Mouse (Mus musculus): Measurements from ENCODE around the gene Il5. TPM values are rescaled to one million over a fixed set of nuclear protein-coding genes. Genes with fewer than 3 reads are reported as not detected.

Gene Il5
- polyA plus RNA-seq, 1 experiment from 2014 or later, result not detected

- Histone ChIP-seq H3K4me3 (ENCODE audit: low read depth, low read length) (peak overlapping the region; percentile 82), H3K4me2 (replicated peaks; ENCODE audit: low read depth, low read length) (peak overlapping the region; percentile 68), H3K27me3 (replicated peaks; ENCODE audit: insufficient read depth, low read length) (no peaks in the 10 kb centered on the region), H3K9me3 (ENCODE audit: low read length) (no peaks in the 10 kb centered on the region), H3K9ac (replicated peaks; ENCODE audit: low read depth) (peak overlapping the region; percentile 92; the same call in 1 of the 2 replicates), H3K36me3 (ENCODE audit: insufficient read depth, low read length) (peaks cover 22% of the 10 kb centered on the region), H3K27ac (ENCODE audit: low read length) (no peak overlapping the region), H3K4me1 (ENCODE audit: insufficient read depth, low read depth, low read length) (peaks cover 13% of the 10 kb centered on the region)
- TF ChIP-seq CTCF (IDR thresholded peaks at IDR 0.05) (no peak), EP300 (IDR thresholded peaks at IDR 0.05) (no peak)
- DNase-seq (ENCODE audit: low spot score) (no peak), ATAC-seq (no peak)
- 59% methylated on average over 11 of the region's 11 CpGs for WGBS
Measured at GRCm38 (mm10) chr11:53771001-53771744, 50.6 kb downstream of the Il5 start.

GRCm38 (mm10) chr11:53772536-53772935, 51.9 kb downstream of the Il5 start:
- peaks cover 13% of the 10 kb centered on the region for H3K4me1 ChIP-seq (ENCODE audit: insufficient read depth, low read depth, low read length)
- no peak overlapping the region for H3K4me3 ChIP-seq (ENCODE audit: low read depth, low read length)
- DNase-seq (ENCODE audit: low spot score) (no peak), ATAC-seq (no peak)
- peak overlapping the region; percentile 11; the same call in 1 of the 2 replicates for H3K4me2 ChIP-seq (replicated peaks; ENCODE audit: low read depth, low read length)
- H3K27me3 ChIP-seq (replicated peaks; ENCODE audit: insufficient read depth, low read length), result no peaks in the 10 kb centered on the region
- H3K9ac ChIP-seq (replicated peaks; ENCODE audit: low read depth), result no peak overlapping the region
- TF ChIP-seq EP300 (IDR thresholded peaks at IDR 0.05) (no peak), CTCF (IDR thresholded peaks at IDR 0.05) (no peak)
- peaks cover 31% of the 10 kb centered on the region for H3K36me3 ChIP-seq (ENCODE audit: insufficient read depth, low read length)
- no peak overlapping the region for H3K27ac ChIP-seq (ENCODE audit: low read length)
- no peaks in the 10 kb centered on the region for H3K9me3 ChIP-seq (ENCODE audit: low read length)
- WGBS, result 74% methylated on average over 9 of the region's 9 CpGs

- no peak for TF ChIP-seq EP300 (IDR thresholded peaks at IDR 0.05)
- no peak for TF ChIP-seq CTCF (IDR thresholded peaks at IDR 0.05)
- Histone ChIP-seq H3K27me3 (replicated peaks; ENCODE audit: insufficient read depth, low read length) (no peaks in the 10 kb centered on the region), H3K4me2 (replicated peaks; ENCODE audit: low read depth, low read length) (peak within 1 kb of the TSS; percentile 68), H3K4me1 (ENCODE audit: insufficient read depth, low read depth, low read length) (peaks cover 13% of the 10 kb centered on the region), H3K36me3 (ENCODE audit: insufficient read depth, low read length) (peaks cover 31% of the 10 kb centered on the region), H3K9me3 (ENCODE audit: low read length) (no peaks in the 10 kb centered on the region), H3K9ac (replicated peaks; ENCODE audit: low read depth) (no peak within 1 kb of the TSS), H3K4me3 (ENCODE audit: low read depth, low read length) (no peak within 1 kb of the TSS), H3K27ac (ENCODE audit: low read length) (no peak within 1 kb of the TSS)
- ATAC-seq (no peak), DNase-seq (ENCODE audit: low spot score) (no peak)
- WGBS, result 78% methylated on average over 5 of the region's 5 CpGs
Measured at GRCm38 (mm10) chr11:53773087-53773486, 52.5 kb downstream of the Il5 start, which contains the start of gene Gm17334. Gm17334 (minus strand) TSS chr11:53773187.

- 87% methylated on average over 16 of the region's 16 CpGs for WGBS
- H3K4me2 ChIP-seq (replicated peaks; ENCODE audit: low read depth, low read length), result no peak overlapping the region
- H3K36me3 ChIP-seq (ENCODE audit: insufficient read depth, low read length), result peaks cover 31% of the 10 kb centered on the region
- no peak overlapping the region for H3K4me3 ChIP-seq (ENCODE audit: low read depth, low read length)
- H3K27me3 ChIP-seq (replicated peaks; ENCODE audit: insufficient read depth, low read length), result no peaks in the 10 kb centered on the region
- no peak for DNase-seq (ENCODE audit: low spot score)
- H3K4me1 ChIP-seq (ENCODE audit: insufficient read depth, low read depth, low read length), result peaks cover 13% of the 10 kb centered on the region
- ATAC-seq, result no peak
- H3K27ac ChIP-seq (ENCODE audit: low read length), result no peak overlapping the region
- no peak for TF ChIP-seq CTCF (IDR thresholded peaks at IDR 0.05)
- no peak for TF ChIP-seq EP300 (IDR thresholded peaks at IDR 0.05)
- no peak overlapping the region for H3K9ac ChIP-seq (replicated peaks; ENCODE audit: low read depth)
- no peaks in the 10 kb centered on the region for H3K9me3 ChIP-seq (ENCODE audit: low read length)
Measured at GRCm38 (mm10) chr11:53773641-53774360, 53.2 kb downstream of the Il5 start.

Small RNA genes within 50 kb of the gene (microRNA-seq; reads per million reads assigned to microRNA genes)
- not detected for gene Mir7671

Other genes with a start within 250 kb of the Il5 start
- not detected in 2 replicates for gene Gm9945, start 240.6 kb upstream of the Il5 start, polyA plus RNA-seq (2015; fragmentation: Nextera tagmentation; extraction: Ambion mirVana)
- gene Sowaha, start 240.5 kb upstream of the Il5 start, polyA plus RNA-seq (2015; fragmentation: Nextera tagmentation; extraction: Ambion mirVana), result 0.42 and 0.62 TPM in 2 replicates
- 13.9 and 15.5 TPM in 2 replicates for gene Sept8, start 201.5 kb upstream of the Il5 start, polyA plus RNA-seq (2015; fragmentation: Nextera tagmentation; extraction: Ambion mirVana)
- gene Kif3a, start 153.4 kb upstream of the Il5 start, polyA plus RNA-seq (2015; fragmentation: Nextera tagmentation; extraction: Ambion mirVana), result 39.4 and 39.9 TPM in 2 replicates
- 0.64 and 0.79 TPM in 2 replicates for gene Il4, start 102.1 kb upstream of the Il5 start, polyA plus RNA-seq (2015; fragmentation: Nextera tagmentation; extraction: Ambion mirVana)
- not detected in 2 replicates for gene Il13, start 86.1 kb upstream of the Il5 start, polyA plus RNA-seq (2015; fragmentation: Nextera tagmentation; extraction: Ambion mirVana)
- 18.1 and 19.4 TPM in 2 replicates for gene Rad50, start 13.5 kb upstream of the Il5 start, polyA plus RNA-seq (2015; fragmentation: Nextera tagmentation; extraction: Ambion mirVana)
- 52.5 and 64.9 TPM in 2 replicates for gene Irf1, start 49.2 kb downstream of the Il5 start, polyA plus RNA-seq (2015; fragmentation: Nextera tagmentation; extraction: Ambion mirVana)
- 0.46 and 0.61 TPM in 2 replicates for gene Gm17334, start 52.4 kb downstream of the Il5 start, polyA plus RNA-seq (2015; fragmentation: Nextera tagmentation; extraction: Ambion mirVana)
- 3.4 and 5.4 TPM in 2 replicates for gene Gm12216, start 138.5 kb downstream of the Il5 start, polyA plus RNA-seq (2015; fragmentation: Nextera tagmentation; extraction: Ambion mirVana)
- 7.3 and 9.5 TPM in 2 replicates for gene Slc22a5, start 170.9 kb downstream of the Il5 start, polyA plus RNA-seq (2015; fragmentation: Nextera tagmentation; extraction: Ambion mirVana)

All from lung, postnatal 0 days (tissue).